Mouse (Mus musculus) cerebellum, adult 2 months (tissue): ENCODE data around the gene 4833427G06Rik. TPM values are rescaled to one million over a fixed set of nuclear protein-coding genes. Genes with fewer than 3 reads are reported as not detected.

Experiments used
- DNase-seq, 2 experiments: peaks; one replicate each; pipeline ENCODE4 v3.0.0; 2021
- H3K27ac ChIP-seq: fragments of 200-500 bp; 2 replicates; pipeline ENCODE4 v1.5.1; 2012; ENCODE audit warnings: low read length, control low read depth, inconsistent platforms; ENCODE audit not compliant: insufficient read depth
- H3K27me3 ChIP-seq: fragments of 200-500 bp; 2 replicates; pipeline ENCODE4 v1.6.1; 2012; ENCODE audit warnings: inconsistent platforms, mild to moderate bottlenecking, low read length, moderate library complexity; ENCODE audit not compliant: control insufficient read depth, insufficient read depth
- H3K4me1 ChIP-seq: fragments of 200-500 bp; 2 replicates; pipeline ENCODE4 v1.6.1; 2011; ENCODE audit warnings: low read length; ENCODE audit not compliant: control insufficient read depth, insufficient read depth
- H3K4me3 ChIP-seq: fragments of 200-500 bp; replicated peaks from 2 replicates; pipeline ENCODE3; 2011; ENCODE audit warnings: mild to moderate bottlenecking, low read depth, low read length, control low read depth; ENCODE audit not compliant: insufficient read depth
- CTCF ChIP-seq: fragments of 200-500 bp; IDR thresholded peaks from 2 replicates; pipeline ENCODE4 v1.5.1; 2011; ENCODE audit warnings: low read depth, mild to moderate bottlenecking, control low read depth, low read length, moderate library complexity, borderline replicate concordance; ENCODE audit not compliant: insufficient read depth
- POLR2A ChIP-seq: fragments of 200-500 bp; IDR thresholded peaks from 2 replicates; pipeline ENCODE4 v1.6.1; 2011; ENCODE audit warnings: low read length, control low read depth, borderline replicate concordance; ENCODE audit not compliant: insufficient read depth
- WGBS: fragments of 180-500 bp; shearing (Covaris S2); methylation state at CpG from one replicate; pipeline ENCODE4 v1.1.7; 2018; 5-methylcytosine and 5-hydroxymethylcytosine counted together
- polyA plus RNA-seq: library from polyadenylated mRNA; depleted of rRNA; stranded (reverse); fragments of >200 nt; gene quantifications from 2 replicates; pipeline ENCODE4 v1.2.3, GENCODE M21; 2012

4833427G06Rik gene
- polyA plus RNA-seq, 1 experiment: 0.29 TPM

DNA sequence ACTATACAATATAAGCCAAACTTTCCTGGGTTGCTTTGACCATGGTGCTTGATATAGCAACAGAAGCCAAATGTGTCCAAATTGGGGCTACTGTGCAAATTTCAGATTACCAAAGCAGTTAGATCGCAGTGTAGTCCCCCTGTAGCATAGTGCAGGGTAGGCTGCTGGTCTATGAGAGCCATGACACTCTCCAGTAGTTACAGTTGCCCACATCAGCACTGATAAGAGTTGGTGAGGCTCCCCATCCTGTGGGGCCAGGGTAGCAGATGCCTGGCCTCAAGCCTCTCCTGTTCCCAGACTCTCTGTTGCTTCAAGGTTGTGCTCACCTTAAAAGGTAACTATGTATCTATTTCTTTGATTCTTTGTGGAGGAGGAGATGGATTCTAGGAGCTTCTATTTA is 36.0 kb upstream of the 4833427G06Rik start:
- no peak for DNase-seq
- no peak overlapping the region for H3K4me3 ChIP-seq
- H3K27ac ChIP-seq: no peak overlapping the region
- no peaks in the 10 kb centered on the region for H3K27me3 ChIP-seq
- TF ChIP-seq CTCF (no peak), POLR2A (no peak)
- H3K4me1 ChIP-seq: no peaks in the 10 kb centered on the region
- WGBS: 94% methylated on average over 1 of the region's 1 CpGs

DNA sequence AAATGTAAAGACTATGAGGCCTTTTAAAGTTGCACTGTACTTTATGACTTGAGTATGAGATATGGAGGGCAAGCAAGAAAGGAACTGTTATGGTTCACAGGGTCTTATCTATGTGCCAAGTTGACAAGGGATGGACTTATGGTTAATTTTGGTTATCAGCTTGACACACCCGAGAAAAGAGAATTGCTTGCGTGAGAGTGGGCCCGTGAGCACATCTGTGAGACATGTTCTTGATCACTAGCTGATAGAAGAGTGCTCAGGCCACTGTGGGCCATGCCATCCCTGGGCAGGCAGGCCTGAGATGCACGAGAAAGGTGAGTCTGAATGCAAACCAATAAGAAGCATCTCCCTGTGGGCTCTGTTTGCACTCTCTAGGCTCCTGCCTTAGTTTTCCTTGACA is 35.6 kb upstream of the 4833427G06Rik start:
- 87% methylated on average over 4 of the region's 4 CpGs for WGBS
- Histone ChIP-seq H3K27me3 (no peaks in the 10 kb centered on the region), H3K4me3 (no peak overlapping the region), H3K4me1 (no peaks in the 10 kb centered on the region), H3K27ac (no peak overlapping the region)
- TF ChIP-seq POLR2A (no peak), CTCF (no peak)
- DNase-seq: no peak

GRCm38 (mm10) chr9:51136985-51137384 is 35.1 kb upstream of the 4833427G06Rik start:
- H3K27me3 ChIP-seq: no peaks in the 10 kb centered on the region
- no peaks in the 10 kb centered on the region for H3K4me1 ChIP-seq
- H3K27ac ChIP-seq: no peak overlapping the region
- no peak overlapping the region for H3K4me3 ChIP-seq
- TF ChIP-seq POLR2A: no peak
- TF ChIP-seq CTCF: peak; percentile 63; the same call in 1 of the 2 replicates
- 66% methylated on average over 3 of the region's 3 CpGs for WGBS
- DNase-seq: no peak

DNA sequence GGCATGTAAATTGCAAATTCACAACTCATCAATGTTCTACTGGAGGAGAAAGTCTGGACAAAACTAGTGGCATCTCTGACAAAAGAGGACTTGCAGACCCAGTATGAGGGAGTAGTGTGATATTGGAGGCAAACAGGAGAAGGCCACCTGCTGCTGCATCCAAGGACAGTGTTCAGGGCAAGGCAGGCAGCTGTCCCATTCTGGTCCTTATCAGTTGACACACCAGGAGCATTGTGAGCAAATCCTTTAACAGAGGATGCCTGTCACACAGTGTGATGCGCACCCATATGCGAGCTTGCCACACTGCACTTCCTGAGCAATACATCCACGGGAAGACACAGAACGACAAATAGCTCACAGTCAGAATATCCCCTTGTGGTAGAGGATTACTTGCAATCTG is 12.9 kb upstream of the 4833427G06Rik start:
- H3K4me1 ChIP-seq: no peaks in the 10 kb centered on the region
- 78% methylated on average over 4 of the region's 4 CpGs for WGBS
- TF ChIP-seq CTCF (no peak), POLR2A (no peak)
- no peak overlapping the region for H3K27ac ChIP-seq
- H3K4me3 ChIP-seq: no peak overlapping the region
- no peaks in the 10 kb centered on the region for H3K27me3 ChIP-seq
- no peak for DNase-seq

- 93% methylated on average over 2 of the region's 2 CpGs for WGBS
- no peak overlapping the region for H3K27ac ChIP-seq
- H3K4me3 ChIP-seq: no peak overlapping the region
- DNase-seq: no peak
- no peak for TF ChIP-seq POLR2A
- TF ChIP-seq CTCF: no peak
- H3K4me1 ChIP-seq: no peaks in the 10 kb centered on the region
- H3K27me3 ChIP-seq: no peaks in the 10 kb centered on the region; the same call in 1 of the 2 replicates
Measured at GRCm38 (mm10) chr9:51105751-51106150, 3.9 kb upstream of the 4833427G06Rik start.

DNA sequence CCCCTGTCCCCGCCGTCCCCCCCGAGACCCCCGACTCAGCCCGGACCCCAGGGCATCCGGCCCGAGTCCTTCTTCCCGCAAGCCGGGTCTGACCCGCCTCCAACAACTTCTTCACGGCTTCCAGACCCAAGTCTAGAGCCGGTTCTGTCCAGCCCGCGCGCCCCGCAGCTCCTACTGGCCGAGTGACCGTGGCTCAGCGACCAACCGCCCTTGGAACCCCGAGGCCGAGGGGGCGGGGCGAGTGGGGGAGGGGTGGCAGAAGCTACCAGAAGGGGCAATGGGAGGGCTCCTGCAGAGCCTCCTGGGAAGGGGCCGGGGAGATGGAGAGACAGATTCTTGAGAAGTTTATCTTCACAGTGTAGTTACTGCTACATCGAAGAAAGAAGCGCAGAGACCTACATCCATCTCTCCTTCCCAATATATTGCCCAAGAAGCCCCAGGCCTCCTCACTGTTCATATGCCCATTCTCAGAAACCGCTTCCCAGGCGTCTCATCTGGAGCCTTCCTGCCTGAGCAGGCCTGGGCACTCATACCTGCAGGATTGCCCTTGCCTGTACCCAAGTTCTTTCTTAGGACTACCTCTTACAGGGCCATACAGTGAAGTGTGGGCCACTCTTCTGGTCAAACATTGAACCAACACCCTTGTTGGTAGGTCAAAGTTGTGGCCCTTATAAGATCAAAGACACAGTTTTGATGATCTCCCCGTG is 2.1 kb upstream of the 4833427G06Rik start:
- no peak overlapping the region for H3K27ac ChIP-seq
- DNase-seq: peak; percentile 27 to 30
- no peaks in the 10 kb centered on the region; the same call in 1 of the 2 replicates for H3K27me3 ChIP-seq
- 16% methylated on average over 29 of the region's 30 CpGs for WGBS
- no peaks in the 10 kb centered on the region for H3K4me1 ChIP-seq
- no peak for TF ChIP-seq CTCF
- TF ChIP-seq POLR2A: no peak
- peak overlapping the region; percentile 47 for H3K4me3 ChIP-seq

DNA sequence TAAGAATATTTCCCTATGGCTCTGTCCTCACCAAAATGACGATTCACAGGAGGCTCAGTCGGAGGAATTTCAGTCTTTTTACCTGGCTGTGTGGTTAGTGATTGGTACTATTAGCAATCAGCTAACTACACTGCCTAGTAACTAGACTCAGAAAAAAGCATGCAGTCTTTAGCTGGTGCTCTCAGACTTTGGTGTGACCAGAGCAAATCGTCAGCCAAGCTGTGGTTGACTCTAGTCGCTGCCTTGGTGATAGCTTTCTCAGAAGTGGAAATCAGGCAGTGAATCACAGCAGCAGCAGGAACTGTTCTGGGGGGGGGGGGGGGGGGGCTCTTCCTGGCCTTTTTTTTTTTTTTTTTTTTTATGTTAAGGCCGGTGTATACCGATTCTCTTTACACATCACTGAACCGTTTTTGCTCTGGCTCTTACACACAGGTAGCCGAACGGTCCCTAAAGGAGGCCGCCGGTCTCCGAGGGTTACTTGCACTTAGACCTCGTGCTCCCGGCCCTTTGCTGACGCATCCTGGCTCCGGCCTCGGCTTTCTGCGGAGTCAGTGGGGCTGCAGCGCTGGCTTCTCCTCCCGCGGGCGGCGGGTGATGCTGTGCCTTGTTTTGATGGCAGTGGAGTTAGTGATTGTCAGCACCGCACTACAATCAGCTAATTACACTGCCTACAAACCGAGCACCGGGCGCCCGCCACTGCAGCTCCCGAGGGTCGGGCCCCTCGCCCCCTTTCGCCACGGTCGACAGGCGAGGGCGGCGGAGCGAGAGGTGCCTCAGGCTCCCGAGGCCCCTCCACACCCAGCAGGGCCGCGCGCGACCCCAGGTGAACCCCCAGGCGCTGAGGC is 1.3 kb upstream of the 4833427G06Rik start:
- TF ChIP-seq POLR2A: no peak
- TF ChIP-seq CTCF: no peak
- WGBS: 4% methylated on average over 44 of the region's 44 CpGs
- DNase-seq: peak; percentile 51 to 53
- Histone ChIP-seq H3K4me3 (peak overlapping the region; percentile 47), H3K27me3 (no peaks in the 10 kb centered on the region; the same call in 1 of the 2 replicates), H3K4me1 (no peaks in the 10 kb centered on the region), H3K27ac (no peak overlapping the region)

- no peaks in the 10 kb centered on the region for H3K27me3 ChIP-seq
- H3K4me1 ChIP-seq: no peaks in the 10 kb centered on the region
- H3K4me3 ChIP-seq: no peak overlapping the region
- no peak for TF ChIP-seq POLR2A
- TF ChIP-seq CTCF: no peak
- WGBS: 58% methylated on average over 2 of the region's 2 CpGs
- no peak overlapping the region for H3K27ac ChIP-seq
- DNase-seq: no peak
Measured at GRCm38 (mm10) chr9:51096306-51096705, 5.6 kb downstream of the 4833427G06Rik start.
